Mouse (Mus musculus): ENCODE measurements around the gene Zfp948. TPM values are rescaled to one million over a fixed set of nuclear protein-coding genes. Genes with fewer than 3 reads are reported as not detected.
"Not testable (repeated sequence)": the region's sequence is repeated elsewhere in the genome, so short reads cannot be mapped to it uniquely, and the experiment has no call there.

Gene Zfp948
- total and polyA plus RNA-seq, 2 experiments from 2014 or later: 8.7 to 13.2 TPM

DNA sequence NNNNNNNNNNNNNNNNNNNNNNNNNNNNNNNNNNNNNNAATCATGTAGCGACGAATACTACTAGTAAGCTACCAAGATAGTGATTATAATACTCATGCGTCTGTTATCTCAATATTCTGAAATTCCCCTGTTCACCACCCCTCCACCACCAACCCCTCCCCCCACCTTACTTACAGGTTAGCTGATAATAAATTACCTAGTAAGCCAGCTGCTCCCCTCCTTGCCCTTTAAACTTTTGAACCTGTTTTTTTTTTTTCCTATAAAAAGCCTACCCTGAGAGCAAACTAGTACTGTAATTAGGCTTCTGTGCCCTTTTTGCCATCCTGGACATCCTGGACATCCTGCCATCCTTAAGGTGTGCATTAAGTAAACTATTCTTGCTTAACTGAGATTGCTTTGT is 56.8 kb downstream of the Zfp948 start:
- Histone ChIP-seq H3K9me3 (ENCODE audit: low read length) (no peaks in the 10 kb centered on the region), H3K4me3 (ENCODE audit: low read length) (no peak overlapping the region), H3K9ac (replicated peaks; ENCODE audit: low read length) (no peak overlapping the region), H3K4me2 (ENCODE audit: low read depth, low read length) (no peak overlapping the region), H3K36me3 (ENCODE audit: insufficient read depth, low read length) (no peaks in the 10 kb centered on the region), H3K4me1 (ENCODE audit: insufficient read depth, low read length) (no peaks in the 10 kb centered on the region), H3K27me3 (ENCODE audit: insufficient read depth, low read length) (no peaks in the 10 kb centered on the region), H3K27ac (no peak overlapping the region)
- TF ChIP-seq CTCF (IDR thresholded peaks at IDR 0.05; ENCODE audit: low read depth): no peak
- no CpG with 5 or more reads among the region's 3 CpGs for WGBS
- ATAC-seq: no peak
- no peak for DNase-seq (ENCODE audit: low spot score)

DNA sequence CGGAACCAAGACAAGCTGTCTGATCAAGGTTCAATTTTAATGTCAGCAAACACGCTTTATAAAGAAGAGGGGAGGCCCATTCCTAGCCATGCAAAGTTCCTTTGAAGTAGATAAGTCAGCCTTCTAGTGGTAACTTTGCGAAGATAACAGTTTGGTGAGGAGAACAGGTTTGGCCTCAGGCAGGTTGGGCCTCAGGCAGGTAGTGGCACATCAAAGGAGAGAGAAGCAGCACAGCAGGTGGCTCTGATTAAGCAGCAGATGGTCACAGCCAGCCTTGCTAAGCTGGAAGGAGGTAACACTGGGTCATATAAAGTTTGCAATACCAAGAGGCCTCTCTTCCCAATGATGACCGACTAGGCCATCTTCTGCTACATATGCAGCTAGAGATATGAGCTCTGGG is 69.0 kb downstream of the Zfp948 start:
- WGBS: 71% methylated on average over 4 of the region's 4 CpGs
- not testable (repeated sequence) for H3K9ac ChIP-seq (replicated peaks; ENCODE audit: low read length); H3K27me3 ChIP-seq (ENCODE audit: insufficient read depth, low read length); H3K4me1 ChIP-seq (ENCODE audit: insufficient read depth, low read length); ATAC-seq; H3K36me3 ChIP-seq (ENCODE audit: insufficient read depth, low read length); H3K27ac ChIP-seq; H3K9me3 ChIP-seq (ENCODE audit: low read length); DNase-seq (ENCODE audit: low spot score); H3K4me3 ChIP-seq (ENCODE audit: low read length); H3K4me2 ChIP-seq (ENCODE audit: low read depth, low read length)

Other genes starting within 250 kb of the Zfp948 start
- gene Zfp677, start 183.3 kb upstream of the Zfp948 start, total RNA-seq (2014; rRNA removed): 0.73 and 1.7 TPM in 2 replicates
- 1.8 and 2.7 TPM in 2 replicates for gene Zfp677, start 183.3 kb upstream of the Zfp948 start, polyA plus RNA-seq (2015; fragmentation: Nextera tagmentation; extraction: Ambion mirVana)
- 2.1 and 2.2 TPM in 2 replicates for gene Zfp54, start 143.8 kb upstream of the Zfp948 start, total RNA-seq (2014; rRNA removed)
- 1.8 and 2.4 TPM in 2 replicates for gene Zfp54, start 143.8 kb upstream of the Zfp948 start, polyA plus RNA-seq (2015; fragmentation: Nextera tagmentation; extraction: Ambion mirVana)
- gene Zfp51, start 116.6 kb upstream of the Zfp948 start, total RNA-seq (2014; rRNA removed): 2.9 and 3.2 TPM in 2 replicates
- 5.6 TPM in 2 replicates for gene Zfp51, start 116.6 kb upstream of the Zfp948 start, polyA plus RNA-seq (2015; fragmentation: Nextera tagmentation; extraction: Ambion mirVana)
- gene Zfp53, start 78.0 kb upstream of the Zfp948 start, total RNA-seq (2014; rRNA removed): 3.1 and 3.4 TPM in 2 replicates
- 7.8 and 7.9 TPM in 2 replicates for gene Zfp53, start 78.0 kb upstream of the Zfp948 start, polyA plus RNA-seq (2015; fragmentation: Nextera tagmentation; extraction: Ambion mirVana)
- gene Zfp52, start 31.5 kb upstream of the Zfp948 start, total RNA-seq (2014; rRNA removed): 2.0 and 2.1 TPM in 2 replicates
- gene Zfp52, start 31.5 kb upstream of the Zfp948 start, polyA plus RNA-seq (2015; fragmentation: Nextera tagmentation; extraction: Ambion mirVana): 2.1 and 2.3 TPM in 2 replicates
- gene Zfp983, start 83.6 kb downstream of the Zfp948 start, total RNA-seq (2014; rRNA removed): 3.3 and 4.2 TPM in 2 replicates
- gene Zfp983, start 83.6 kb downstream of the Zfp948 start, polyA plus RNA-seq (2015; fragmentation: Nextera tagmentation; extraction: Ambion mirVana): 4.7 and 5.0 TPM in 2 replicates
- gene Gm10226, start 124.9 kb downstream of the Zfp948 start, total RNA-seq (2014; rRNA removed): not detected in 2 replicates
- gene Gm10226, start 124.9 kb downstream of the Zfp948 start, polyA plus RNA-seq (2015; fragmentation: Nextera tagmentation; extraction: Ambion mirVana): 5.5 and 6.9 TPM in 2 replicates
- 3.7 and 4.6 TPM in 2 replicates for gene Zfp760, start 140.7 kb downstream of the Zfp948 start, total RNA-seq (2014; rRNA removed)
- gene Zfp760, start 140.7 kb downstream of the Zfp948 start, polyA plus RNA-seq (2015; fragmentation: Nextera tagmentation; extraction: Ambion mirVana): 4.7 and 5.6 TPM in 2 replicates
- 6.5 and 9.0 TPM in 2 replicates for gene Zfp229, start 163.8 kb downstream of the Zfp948 start, total RNA-seq (2014; rRNA removed)
- gene Zfp229, start 163.8 kb downstream of the Zfp948 start, polyA plus RNA-seq (2015; fragmentation: Nextera tagmentation; extraction: Ambion mirVana): 6.8 and 12.6 TPM in 2 replicates